Mouse (Mus musculus): ENCODE measurements at regions not wholly inside any gene's neighbourhood (a gene's known extent, or its start where the extent isn't known, plus 50 kb on each side); places are given as distances from the start of the nearest gene placed in this dataset.
A peak's percentile ranks its signal among the peaks of the same experiment; 100 is the strongest.

DNA sequence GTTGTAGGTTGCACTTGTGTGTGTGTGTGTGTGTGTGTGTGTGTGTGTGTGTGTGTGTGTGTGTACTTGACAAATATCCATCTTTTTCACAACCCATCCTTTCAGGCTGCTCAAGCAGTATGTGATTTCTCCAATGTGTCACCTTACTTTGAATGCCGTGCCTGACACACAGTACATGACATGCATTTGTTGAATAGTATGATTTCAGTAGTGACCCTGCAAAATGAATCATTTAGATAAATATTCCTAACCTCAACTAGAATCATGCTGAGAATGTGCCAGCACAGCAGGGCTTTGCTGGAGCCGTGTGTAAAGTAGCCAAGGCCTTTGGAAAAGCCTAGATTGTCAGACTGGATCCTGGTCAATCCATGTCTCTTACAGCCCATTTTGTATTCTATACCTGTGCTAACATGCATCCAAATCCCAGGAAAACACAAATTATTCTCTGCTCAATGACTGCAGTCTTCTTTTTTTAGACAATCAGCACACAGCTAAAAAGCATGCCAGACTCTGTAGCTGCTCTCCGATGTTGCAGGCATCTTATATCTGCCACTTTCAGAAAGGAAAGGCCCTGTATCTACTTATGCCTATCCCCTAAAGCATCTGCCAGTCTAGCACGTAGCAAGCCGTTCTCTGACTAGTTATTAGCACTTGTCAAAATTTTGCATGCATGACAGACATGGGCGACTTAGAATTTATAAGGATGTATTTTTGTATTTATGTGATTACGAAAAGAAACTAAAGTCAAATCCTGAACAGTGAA, 60.0 kb upstream of the Gpr141 start:
- DNase-seq = no peak

DNA sequence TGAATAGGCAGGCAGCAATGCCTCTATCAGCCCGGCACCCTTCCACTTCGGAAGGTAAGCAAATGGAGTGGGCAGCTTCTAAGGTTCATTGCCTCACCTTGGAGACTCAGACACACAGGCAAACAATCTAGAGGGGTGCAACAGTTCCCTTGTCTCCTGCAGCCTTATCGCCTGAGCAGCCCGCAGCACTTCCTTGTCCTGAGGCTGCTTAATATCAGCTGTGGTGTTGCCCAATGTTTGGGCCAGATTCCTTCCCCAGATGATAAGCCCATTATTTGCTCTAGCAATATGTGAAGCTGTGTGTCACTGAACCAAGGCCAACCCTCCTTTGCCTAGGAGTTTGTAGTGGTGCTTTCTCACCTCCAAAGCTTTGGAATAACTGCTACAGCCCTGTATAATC, 58.8 kb upstream of the Gpr141 start:
- DNase-seq = peak in 1 of 2 experiments; percentile 12

DNA sequence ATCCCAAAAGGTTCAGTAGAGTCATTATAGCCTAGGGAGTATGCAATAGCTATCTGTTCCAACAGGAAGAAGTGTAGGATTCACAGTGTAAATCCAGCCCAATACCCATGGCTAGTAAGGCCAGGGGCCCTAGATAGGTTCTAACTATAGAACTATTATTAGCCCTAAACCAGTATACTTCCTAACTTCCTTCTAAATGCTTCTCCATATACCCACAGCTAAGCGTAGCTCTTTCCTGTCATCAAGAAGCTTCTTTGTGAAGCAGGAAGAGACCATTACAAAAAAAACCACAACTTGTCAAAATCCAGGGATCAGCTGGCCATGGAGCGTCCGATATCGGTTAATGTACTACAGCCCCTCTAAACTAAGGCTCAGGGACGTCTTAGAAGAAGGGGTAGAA, 57.7 kb upstream of the Gpr141 start:
- no peak for DNase-seq

DNA sequence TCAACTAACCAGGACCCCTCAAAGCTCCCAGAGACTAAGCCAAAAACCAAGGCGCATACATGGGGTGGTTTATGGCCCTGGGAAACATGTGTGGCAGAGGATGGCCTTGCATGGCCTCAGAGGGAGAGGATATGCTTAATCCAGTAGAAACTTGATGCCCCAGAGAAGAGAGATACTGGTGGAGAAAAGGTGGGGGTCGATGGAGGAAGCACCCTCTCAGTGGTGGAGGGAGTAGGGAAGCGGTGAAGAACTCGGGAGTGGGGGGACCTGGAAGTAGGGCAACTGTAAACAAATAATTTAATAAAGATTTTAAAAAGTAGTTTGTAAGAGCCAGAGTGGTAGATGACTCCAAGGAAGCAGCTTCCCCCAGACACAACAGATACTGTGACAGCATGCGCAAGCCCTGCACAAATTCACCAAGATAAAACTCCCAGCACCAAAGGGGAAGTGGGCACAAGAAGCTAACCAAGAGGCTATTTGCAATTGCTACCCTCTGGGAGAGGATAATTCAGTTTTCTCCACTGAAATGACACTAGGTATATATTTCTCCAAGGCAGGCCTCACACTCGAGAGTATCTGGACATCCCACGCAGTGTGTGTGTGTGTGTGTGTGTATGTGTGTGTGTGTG, 50.7 kb upstream of the Gpr141 start:
- DNase-seq = no peak

Measured in heart, adult 18-20 months (tissue).